Mouse (Mus musculus) MN1 (cell line): ENCODE results near the gene Cryl1.

ENCODE experiments used
- DNase-seq: peaks from one replicate; pipeline ENCODE4 v3.0.0-alpha.2; 2016; ENCODE audit warnings: low spot score

The Cryl1 gene

GRCm38 (mm10) chr14:57234711-57235110 lies 163.6 kb downstream of the Cryl1 start:
- no peak for DNase-seq

- no peak for DNase-seq
These were observed 167.9 kb downstream of the Cryl1 start for GRCm38 (mm10) chr14:57230264-57231015.
